Mouse (Mus musculus) heart, embryonic 13.5 days (tissue): ENCODE measurements around the gene Angptl6. TPM values are rescaled to one million over a fixed set of nuclear protein-coding genes. Genes with fewer than 3 reads are reported as not detected.
A peak's percentile ranks its signal among the peaks of the same experiment; 100 is the strongest.

Experiments
- ATAC-seq: fragments of 200-750 bp; cut with Nextera tagmentation; 2 replicates; pipeline ENCODE4 v1.8.0; 2017; ENCODE audit warnings: moderate TSS enrichment; ENCODE audit not compliant: insufficient number of reproducible peaks, low FRiP score, low TSS enrichment; ENCODE audit errors: extremely low read depth
- H3K27ac ChIP-seq: fragments of 300-500 bp; sonication (generic); replicated peaks from 2 replicates; pipeline ENCODE4 v1.5.1; 2015; ENCODE audit warnings: moderate library complexity, mild to moderate bottlenecking, inconsistent platforms
- H3K27me3 ChIP-seq: fragments of 300-500 bp; sonication (generic); replicated peaks from 2 replicates; pipeline ENCODE4 v1.6.1; 2015; ENCODE audit warnings: mild to moderate bottlenecking, inconsistent platforms
- H3K36me3 ChIP-seq: fragments of 300-500 bp; sonication (generic); 2 replicates; pipeline ENCODE4 v1.6.1; 2015; ENCODE audit warnings: mild to moderate bottlenecking, inconsistent platforms
- H3K4me1 ChIP-seq: fragments of 300-500 bp; sonication (generic); 2 replicates; pipeline ENCODE4 v1.6.1; 2015; ENCODE audit warnings: inconsistent platforms
- H3K4me2 ChIP-seq: fragments of 300-500 bp; sonication (generic); 2 replicates; pipeline ENCODE4 v1.6.1; 2015; ENCODE audit warnings: inconsistent platforms, mild to moderate bottlenecking, moderate library complexity
- H3K4me3 ChIP-seq: fragments of 300-500 bp; sonication (generic); 2 replicates; pipeline ENCODE4 v1.5.1; 2015; ENCODE audit warnings: moderate library complexity, mild to moderate bottlenecking, inconsistent platforms
- H3K9ac ChIP-seq: fragments of 300-500 bp; sonication (generic); 2 replicates; pipeline ENCODE4 v1.6.1; 2015; ENCODE audit warnings: inconsistent platforms, mild to moderate bottlenecking, moderate library complexity
- H3K9me3 ChIP-seq: fragments of 300-500 bp; sonication (generic); 2 replicates; pipeline ENCODE4 v1.6.1; 2016; ENCODE audit warnings: inconsistent platforms
- WGBS: fragments of 180-500 bp; shearing (Covaris S2); methylation state at CpG from one replicate; pipeline ENCODE4 v1.1.7; 2015; ENCODE audit warnings: mixed read lengths; 5-methylcytosine and 5-hydroxymethylcytosine counted together
- polyA plus RNA-seq: library from polyadenylated mRNA; unstranded; fragments of >200 nt; fragmentation: Nextera tagmentation; extraction: Ambion mirVana; gene quantifications from 2 replicates; pipeline ENCODE4 v1.2.1, GENCODE M21; 2015

The Angptl6 gene
- polyA plus RNA-seq = 2.5 and 3.1 TPM in 2 replicates

DNA sequence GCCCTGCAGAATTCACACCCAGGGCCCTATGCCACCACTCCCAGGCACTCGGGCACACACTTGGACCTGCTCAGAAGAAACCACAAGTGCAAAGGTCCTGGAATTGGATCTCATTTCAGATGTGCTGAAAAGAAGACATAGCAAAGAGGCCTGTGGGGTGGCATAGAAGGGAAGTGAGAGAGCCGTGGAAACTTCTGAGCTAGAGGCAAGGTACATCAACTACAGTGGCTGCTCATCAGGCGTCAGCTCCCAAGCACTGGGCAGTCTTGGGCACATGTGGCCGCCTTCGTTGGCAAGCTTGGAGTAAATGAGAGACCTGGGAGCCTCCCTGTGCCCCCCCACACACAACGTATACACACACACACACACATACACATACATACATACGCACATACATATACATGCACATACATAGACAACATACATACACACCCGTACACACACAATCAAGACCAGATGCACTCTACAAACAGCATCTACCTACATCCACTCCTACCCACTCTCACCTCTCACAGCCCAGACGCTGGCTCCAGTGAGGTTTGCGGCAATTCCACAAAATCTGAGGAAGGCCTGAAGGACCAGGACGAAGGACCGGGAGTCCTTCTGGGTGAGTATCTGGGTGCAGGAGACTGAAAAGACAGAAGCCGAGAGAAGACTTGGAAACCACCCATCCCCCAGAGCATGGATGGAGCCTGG, at the start of gene Angptl6:
Gene Angptl6, minus strand, starts transcription at position 631 of the 696 bp plus-strand sequence.
- Histone ChIP-seq H3K27ac (peak within 1 kb of the TSS; percentile 94), H3K4me3 (peak within 1 kb of the TSS; percentile 55), H3K36me3 (no peaks in the 10 kb centered on the region), H3K4me2 (peak within 1 kb of the TSS; percentile 78), H3K9ac (peak within 1 kb of the TSS; percentile 88), H3K27me3 (0 out of 2 replicates have a peak, but pooled peaks cover 5% of the 10 kb centered on the region), H3K9me3 (no peaks in the 10 kb centered on the region), H3K4me1 (peaks cover 10% of the 10 kb centered on the region)
- 85% methylated on average over 13 of the region's 13 CpGs for WGBS
- ATAC-seq = no peak

DNA sequence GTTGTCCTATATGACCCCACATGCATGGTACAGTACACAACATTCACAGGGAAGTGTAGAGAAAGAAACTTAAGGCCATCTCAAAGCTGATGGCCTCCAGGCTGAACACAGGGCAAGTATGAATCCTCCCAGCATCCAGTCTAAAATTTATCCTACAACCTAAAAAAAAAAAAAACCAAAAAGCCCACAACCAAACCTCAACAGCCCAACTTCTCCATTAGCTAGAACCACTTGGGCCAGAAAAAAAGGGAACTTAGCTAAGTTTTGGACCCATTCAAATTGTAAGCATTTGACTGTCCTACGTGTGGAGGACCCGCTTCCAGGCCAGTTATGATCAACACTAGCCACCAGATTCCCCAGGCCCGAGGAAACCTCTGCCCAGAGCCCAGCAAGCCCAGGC, 43.7 kb upstream of the Angptl6 start:
- Histone ChIP-seq H3K4me1 (no peaks in the 10 kb centered on the region), H3K36me3 (peaks cover 100% of the 10 kb centered on the region), H3K4me2 (no peak overlapping the region), H3K27me3 (no peaks in the 10 kb centered on the region), H3K9ac (no peak overlapping the region), H3K4me3 (no peak overlapping the region), H3K27ac (no peak overlapping the region), H3K9me3 (no peaks in the 10 kb centered on the region)
- ATAC-seq = no peak
- WGBS = 91% methylated on average over 3 of the region's 3 CpGs

DNA sequence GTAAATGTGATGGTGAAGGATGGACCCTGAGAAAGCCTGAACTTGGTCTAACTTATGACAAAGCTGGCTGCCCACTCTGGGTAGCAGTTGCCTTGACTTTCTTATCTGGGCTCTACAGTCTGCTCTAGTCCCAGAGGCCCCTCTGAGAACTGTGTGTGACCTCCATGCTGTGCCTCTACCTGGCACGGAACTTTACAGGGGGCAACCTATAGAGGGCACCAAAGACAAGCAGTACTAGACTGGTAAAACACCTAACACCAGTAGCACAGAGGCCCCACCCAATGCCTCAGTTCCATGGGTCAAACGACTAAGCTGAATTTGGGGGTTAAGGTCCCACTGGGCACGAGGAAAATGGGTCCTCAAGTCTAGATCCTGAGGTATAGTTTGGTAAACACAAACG, 36.6 kb upstream of the Angptl6 start:
- no peak overlapping the region for H3K27ac ChIP-seq
- no peak for ATAC-seq
- H3K36me3 ChIP-seq = peaks cover 100% of the 10 kb centered on the region
- no peaks in the 10 kb centered on the region for H3K27me3 ChIP-seq
- no peak overlapping the region for H3K9ac ChIP-seq
- no peak overlapping the region for H3K4me3 ChIP-seq
- 77% methylated on average over 4 of the region's 4 CpGs for WGBS
- no peaks in the 10 kb centered on the region for H3K4me1 ChIP-seq
- H3K4me2 ChIP-seq = no peak overlapping the region
- no peaks in the 10 kb centered on the region for H3K9me3 ChIP-seq

DNA sequence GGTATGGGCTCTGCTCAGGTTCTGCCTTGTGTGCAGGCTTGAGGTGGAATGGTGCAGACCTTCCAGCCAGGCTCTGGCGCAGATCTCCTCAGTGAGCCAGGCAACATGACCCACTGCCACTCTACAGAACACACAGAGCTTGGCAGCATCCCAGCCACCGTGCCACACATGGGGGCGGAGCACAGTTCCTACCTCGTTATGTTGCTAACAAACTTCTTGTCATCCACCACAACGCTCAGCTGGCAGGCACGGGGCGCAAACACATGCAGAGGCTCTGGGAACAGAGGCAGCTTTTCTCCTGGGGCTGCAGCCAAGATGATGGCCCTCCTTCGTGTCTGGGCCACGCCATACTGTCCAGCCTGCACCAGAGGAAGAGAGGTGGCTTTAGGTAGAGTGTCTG, 30.4 kb upstream of the Angptl6 start:
- Histone ChIP-seq H3K4me2 (no peak overlapping the region), H3K36me3 (peaks cover 100% of the 10 kb centered on the region), H3K9me3 (no peaks in the 10 kb centered on the region), H3K27ac (no peak overlapping the region), H3K9ac (no peak overlapping the region), H3K27me3 (no peaks in the 10 kb centered on the region), H3K4me1 (no peaks in the 10 kb centered on the region), H3K4me3 (no peak overlapping the region)
- WGBS = 93% methylated on average over 9 of the region's 9 CpGs
- ATAC-seq = no peak

DNA sequence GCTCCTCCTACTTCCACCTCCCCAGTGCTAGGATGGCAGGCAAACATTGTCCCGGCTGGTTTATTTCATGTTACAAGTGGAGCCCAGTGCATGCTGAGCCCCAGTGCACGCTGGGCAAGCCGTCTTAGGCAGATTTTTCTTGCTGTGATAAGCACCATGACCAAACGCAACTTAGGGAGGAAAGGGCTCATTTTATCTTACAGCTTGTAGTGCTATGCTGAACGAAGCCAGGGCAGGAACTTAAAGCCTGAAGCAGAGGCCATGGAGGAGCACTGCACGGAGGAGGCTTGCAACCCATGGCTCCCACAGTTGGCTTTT, 22.6 kb upstream of the Angptl6 start:
- Histone ChIP-seq H3K4me2 (peak overlapping the region; percentile 51), H3K9ac (peak overlapping the region; percentile 72)
- no peak for ATAC-seq

DNA sequence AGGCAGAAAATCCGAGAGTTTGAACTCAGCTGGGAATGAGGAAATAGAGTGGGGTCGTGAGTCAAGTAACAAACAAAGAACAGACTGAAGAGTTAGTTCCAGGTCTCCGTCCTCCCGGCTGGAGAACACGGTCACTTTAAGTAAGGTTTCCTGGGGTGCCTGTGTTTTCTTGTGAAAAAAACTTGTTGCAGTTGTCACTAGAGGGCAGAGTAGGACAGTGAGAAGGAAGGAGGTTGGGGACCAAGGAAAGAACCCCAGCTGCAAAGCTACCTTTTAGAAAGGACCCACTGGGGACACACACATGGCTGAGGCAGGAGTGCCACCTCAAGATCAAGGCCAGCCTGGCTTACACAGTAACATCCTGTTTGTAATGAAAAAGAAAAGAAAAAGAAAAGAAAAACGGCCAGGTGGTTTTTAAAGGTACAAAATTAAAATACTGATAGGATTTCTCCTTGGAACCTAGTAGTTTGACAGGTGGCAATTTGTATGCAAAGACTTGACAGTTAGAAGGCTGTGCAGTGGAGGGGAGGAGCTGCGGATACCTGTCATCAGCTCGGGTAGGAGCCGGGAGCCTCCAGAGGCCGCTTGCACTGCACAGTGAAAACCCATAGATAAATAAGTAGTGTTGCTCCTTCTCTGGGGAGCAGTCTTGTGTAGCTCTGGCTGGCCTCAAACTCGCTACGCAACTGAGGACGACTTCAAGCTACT, 22.1 kb upstream of the Angptl6 start:
- Histone ChIP-seq H3K27me3 (no peaks in the 10 kb centered on the region), H3K9ac (peak overlapping the region; percentile 72), H3K36me3 (peaks cover 38% of the 10 kb centered on the region), H3K4me2 (peak overlapping the region; percentile 51), H3K4me3 (no peak overlapping the region), H3K9me3 (no peaks in the 10 kb centered on the region), H3K27ac (peak overlapping the region; percentile 75), H3K4me1 (peaks cover 33% of the 10 kb centered on the region)
- WGBS = 10% methylated on average over 13 of the region's 13 CpGs
- ATAC-seq = no peak

More for the DNA sequence above, 22.6 kb upstream of the Angptl6 start:
- Histone ChIP-seq H3K27ac (peak overlapping the region; percentile 75), H3K4me3 (no peak overlapping the region), H3K36me3 (peaks cover 38% of the 10 kb centered on the region), H3K4me1 (peaks cover 28% of the 10 kb centered on the region), H3K27me3 (no peaks in the 10 kb centered on the region), H3K9me3 (no peaks in the 10 kb centered on the region)
- 6% methylated on average over 6 of the region's 6 CpGs for WGBS

DNA sequence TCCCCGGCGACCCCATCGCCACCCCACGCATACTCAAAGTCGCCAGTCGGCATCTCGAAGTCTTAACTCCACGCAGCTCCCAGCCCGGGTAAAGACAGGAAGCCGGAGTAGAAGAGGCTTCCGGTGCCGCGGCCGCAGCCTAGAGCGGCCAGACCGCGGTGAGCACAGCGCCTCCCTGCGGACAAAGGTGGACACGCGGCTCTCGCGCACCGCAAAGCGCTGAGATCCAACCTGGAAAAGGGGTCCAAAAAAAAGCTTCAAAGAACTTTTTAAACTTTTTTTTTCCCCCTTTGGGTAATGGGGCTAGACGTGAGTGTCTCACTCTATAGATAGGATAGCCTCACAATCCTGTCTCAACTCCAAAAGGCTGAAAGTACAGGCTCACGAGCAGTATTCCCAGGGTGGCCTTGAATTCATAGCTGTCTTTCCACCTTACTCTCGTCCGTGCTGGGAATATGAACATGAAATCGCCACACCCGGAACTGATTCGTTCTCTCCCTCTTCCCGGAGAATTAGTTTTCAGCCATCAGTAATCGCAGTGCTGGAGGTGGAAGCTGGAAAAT, 19.1 kb upstream of the Angptl6 start, which contains the start of gene Eif3g:
Gene Eif3g, minus strand, starts transcription at position 113 of the 563 bp plus-strand sequence.
- peaks cover 33% of the 10 kb centered on the region for H3K4me1 ChIP-seq
- H3K27ac ChIP-seq = peak within 1 kb of the TSS; percentile 65
- peaks cover 38% of the 10 kb centered on the region for H3K36me3 ChIP-seq
- WGBS = 4% methylated on average over 34 of the region's 34 CpGs
- H3K4me3 ChIP-seq = peak within 1 kb of the TSS; percentile 92
- peak; percentile 73 for ATAC-seq
- H3K9me3 ChIP-seq = no peaks in the 10 kb centered on the region
- H3K27me3 ChIP-seq = no peaks in the 10 kb centered on the region
- H3K4me2 ChIP-seq = peak within 1 kb of the TSS; percentile 99
- peak within 1 kb of the TSS; percentile 99 for H3K9ac ChIP-seq

DNA sequence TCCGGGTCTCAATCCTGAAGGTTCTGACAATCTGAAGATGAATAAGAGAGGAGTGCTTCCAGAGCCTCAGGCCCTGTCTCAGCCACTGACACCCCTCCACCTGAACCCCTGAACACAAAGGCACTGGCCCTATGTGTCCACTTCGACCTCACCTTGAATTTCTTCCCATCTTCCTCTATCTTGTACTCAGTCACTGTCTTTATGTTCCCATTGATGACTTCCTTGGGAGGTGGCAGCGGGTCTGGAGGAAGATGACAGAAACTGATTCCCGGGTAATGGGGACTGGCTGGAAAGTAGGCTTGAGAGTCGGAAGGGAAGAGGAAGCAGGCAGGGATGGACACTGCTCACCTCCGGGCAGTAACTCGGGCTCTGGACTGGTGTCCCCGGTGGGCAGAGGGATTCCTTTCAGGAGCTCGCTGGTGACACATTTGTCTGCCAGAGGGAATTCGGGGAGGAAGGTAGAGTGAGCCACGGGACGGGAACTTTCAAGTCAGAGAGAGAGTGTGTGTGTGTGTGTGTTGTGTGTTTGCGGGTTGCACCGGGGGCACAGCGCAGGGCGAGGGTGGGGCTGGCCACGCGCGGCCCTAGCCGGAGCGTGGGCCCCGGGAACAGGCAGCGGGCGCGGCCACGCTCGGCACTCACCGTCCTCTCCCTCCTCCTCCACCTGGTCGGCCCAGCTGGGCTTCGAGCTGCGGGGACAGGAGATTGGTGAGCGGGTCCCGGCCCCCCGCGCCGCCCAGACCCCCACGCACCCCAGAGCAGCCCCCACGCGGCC, 18.4 kb upstream of the Angptl6 start:
- no peaks in the 10 kb centered on the region for H3K27me3 ChIP-seq
- peak overlapping the region; percentile 92 for H3K4me3 ChIP-seq
- H3K27ac ChIP-seq = peak overlapping the region; percentile 65
- H3K9ac ChIP-seq = peak overlapping the region; percentile 99
- 4% methylated on average over 39 of the region's 39 CpGs for WGBS
- peaks cover 43% of the 10 kb centered on the region for H3K36me3 ChIP-seq
- H3K4me1 ChIP-seq = peaks cover 33% of the 10 kb centered on the region
- peak overlapping the region; percentile 99 for H3K4me2 ChIP-seq
- no peaks in the 10 kb centered on the region for H3K9me3 ChIP-seq
- peak; percentile 60 for ATAC-seq

DNA sequence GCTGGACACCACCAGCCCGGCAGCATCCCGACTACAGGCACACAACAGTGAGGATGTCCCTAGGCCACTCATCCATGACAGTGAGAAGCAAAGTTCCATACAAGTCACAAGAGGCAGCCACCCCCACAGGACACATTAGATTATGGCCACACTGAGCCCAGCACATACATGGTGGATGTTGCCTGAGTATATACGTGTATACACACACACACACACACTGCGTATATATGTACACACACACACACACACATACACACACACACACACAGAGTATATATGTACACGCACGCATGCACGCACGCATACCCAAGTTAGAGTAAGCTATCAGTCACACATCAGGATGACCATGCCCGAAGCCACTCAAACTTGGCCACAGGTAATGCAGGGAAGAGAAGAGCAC, 15.9 kb upstream of the Angptl6 start:
- ATAC-seq = no peak
- Histone ChIP-seq H3K27ac (no peak overlapping the region), H3K4me1 (peaks cover 17% of the 10 kb centered on the region), H3K9me3 (no peaks in the 10 kb centered on the region), H3K4me2 (no peak overlapping the region), H3K9ac (no peak overlapping the region), H3K36me3 (peaks cover 68% of the 10 kb centered on the region), H3K27me3 (no peaks in the 10 kb centered on the region), H3K4me3 (no peak overlapping the region)
- 95% methylated on average over 9 of the region's 9 CpGs for whole genome bisulfite sequencing

DNA sequence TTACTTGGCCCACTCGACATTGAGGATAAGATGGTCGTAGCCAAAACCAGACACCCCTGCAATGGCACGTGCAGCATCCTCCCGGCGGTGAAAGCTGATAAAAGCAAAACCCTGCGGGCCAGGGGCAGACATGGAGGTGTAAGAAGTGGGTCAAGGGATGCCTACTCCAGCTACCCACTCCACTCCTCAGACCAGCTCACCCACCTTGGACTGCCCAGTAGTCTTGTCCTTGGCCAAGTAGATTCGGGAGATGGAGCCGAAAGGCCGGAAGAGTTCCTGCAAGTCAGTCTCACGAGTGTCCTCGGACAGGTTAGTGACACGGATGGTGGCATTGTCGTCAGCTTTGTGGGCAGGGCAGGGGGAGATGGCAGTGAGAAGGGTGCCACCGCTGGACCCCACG, 15.1 kb upstream of the Angptl6 start:
- H3K27me3 ChIP-seq = no peaks in the 10 kb centered on the region
- no peak overlapping the region for H3K4me3 ChIP-seq
- H3K9me3 ChIP-seq = no peaks in the 10 kb centered on the region
- H3K36me3 ChIP-seq = peaks cover 76% of the 10 kb centered on the region
- peaks cover 20% of the 10 kb centered on the region for H3K4me1 ChIP-seq
- 82% methylated on average over 15 of the region's 15 CpGs for WGBS
- no peak overlapping the region for H3K4me2 ChIP-seq
- no peak overlapping the region for H3K9ac ChIP-seq
- no peak overlapping the region for H3K27ac ChIP-seq
- ATAC-seq = no peak
